Mouse (Mus musculus) MEL-GATA-1-ER (cell line): ENCODE results near the gene Adam1a.

Experiments
- DNase-seq: peaks from one replicate; pipeline ENCODE4 v3.0.0-alpha.2; 2012; ENCODE audit warnings: low read depth; ENCODE audit errors: extremely low read depth

Adam1a gene

GRCm38 (mm10) chr5:121500719-121501118 lies 44.6 kb downstream of the Adam1a start:
- DNase-seq = no peak

GRCm38 (mm10) chr5:121493305-121493704 lies 52.0 kb downstream of the Adam1a start:
- DNase-seq = no peak

GRCm38 (mm10) chr5:121484801-121485200 lies 60.5 kb downstream of the Adam1a start:
- no peak for DNase-seq

- DNase-seq = peak; percentile 60
Measured at GRCm38 (mm10) chr5:121477680-121478079, 67.6 kb downstream of the Adam1a start.

- peak; percentile 20 for DNase-seq
Measured at GRCm38 (mm10) chr5:121476040-121476439, 69.2 kb downstream of the Adam1a start.

GRCm38 (mm10) chr5:121474610-121475009 lies 70.7 kb downstream of the Adam1a start:
- DNase-seq = no peak

GRCm38 (mm10) chr5:121472411-121472810 lies 72.9 kb downstream of the Adam1a start:
- no peak for DNase-seq

- DNase-seq = no peak
Measured at GRCm38 (mm10) chr5:121469566-121469965, 75.7 kb downstream of the Adam1a start.
